Mouse (Mus musculus) ES-Bruce4 (cell line): ENCODE data around the gene Glycam1. TPM values are rescaled to one million over a fixed set of nuclear protein-coding genes. Genes with fewer than 3 reads are reported as not detected.

Experiments
- H3K27ac ChIP-seq: 2 replicates; pipeline ENCODE4 v1.5.1; 2012; ENCODE audit warnings: low read length, inconsistent platforms; ENCODE audit not compliant: insufficient read depth
- H3K27me3 ChIP-seq: 2 replicates; pipeline ENCODE4 v1.6.1; 2012; ENCODE audit warnings: mild to moderate bottlenecking, low read length, inconsistent platforms; ENCODE audit not compliant: control insufficient read depth, poor library complexity, insufficient read depth, severe bottlenecking
- H3K36me3 ChIP-seq: 2 replicates; pipeline ENCODE4 v1.6.1; 2012; ENCODE audit warnings: inconsistent platforms, mild to moderate bottlenecking, low read length, moderate library complexity; ENCODE audit not compliant: control insufficient read depth, poor library complexity, insufficient read depth, severe bottlenecking
- H3K4me1 ChIP-seq: one replicate; pipeline ENCODE4 v1.8.1; 2011; ENCODE audit warnings: low read length; ENCODE audit not compliant: control insufficient read depth, insufficient read depth
- H3K4me3 ChIP-seq: 2 replicates; pipeline ENCODE4 v1.5.1; 2011; ENCODE audit warnings: low read depth, mild to moderate bottlenecking, low read length
- H3K9ac ChIP-seq: 2 replicates; pipeline ENCODE4 v1.6.1; 2012; ENCODE audit warnings: low read depth, mild to moderate bottlenecking, inconsistent platforms; ENCODE audit not compliant: poor library complexity, severe bottlenecking
- H3K9me3 ChIP-seq: replicated peaks from 2 replicates; pipeline ENCODE4 v1.6.1; 2012; ENCODE audit warnings: mild to moderate bottlenecking, low read length, inconsistent platforms; ENCODE audit not compliant: control insufficient read depth, poor library complexity, insufficient read depth, severe bottlenecking
- CTCF ChIP-seq: IDR thresholded peaks from one replicate; pipeline ENCODE4 v1.8.1; 2011; ENCODE audit warnings: low read depth, low read length
- EP300 ChIP-seq: IDR thresholded peaks from 2 replicates; pipeline ENCODE4 v1.6.1; 2011; ENCODE audit warnings: low read depth, low read length; ENCODE audit not compliant: insufficient read depth
- POLR2A ChIP-seq: IDR thresholded peaks from one replicate; pipeline ENCODE4 v1.8.1; 2011; ENCODE audit warnings: low read length; ENCODE audit not compliant: insufficient read depth
- polyA plus RNA-seq: library from polyadenylated mRNA; stranded (reverse); fragments of >200 nt; gene quantifications from 2 replicates; pipeline ENCODE4 v1.2.4, GENCODE M21; 2011; ENCODE audit warnings: low read depth; ENCODE audit not compliant: missing spikeins, insufficient read depth, insufficient read length

The Glycam1 gene
- polyA plus RNA-seq, 1 experiment = not detected

DNA sequence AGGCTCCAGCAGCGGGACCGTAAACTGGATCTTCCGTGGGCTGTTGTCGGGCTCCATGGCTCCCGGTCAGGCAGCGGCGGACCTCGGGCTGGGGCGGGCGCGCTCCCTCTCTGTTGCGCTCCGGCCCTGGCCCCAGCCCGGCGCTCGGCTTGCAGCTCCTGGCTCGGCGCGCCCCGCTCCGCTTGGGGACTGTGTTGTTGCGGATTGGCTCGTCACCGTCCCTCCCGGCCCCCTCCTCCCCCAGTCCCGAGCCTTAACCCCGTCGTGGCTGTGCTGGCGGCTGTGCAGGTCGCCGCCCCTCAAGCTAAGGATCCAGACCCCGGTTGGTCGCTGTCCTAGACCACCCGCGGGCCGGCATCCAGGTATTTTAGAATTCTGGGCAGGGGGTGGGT, 27.1 kb downstream of the Glycam1 start, which contains the start of gene Ppp1r1a:
Gene Ppp1r1a (minus strand): TSS at position 182 of the 392 bp plus-strand sequence.
- Histone ChIP-seq H3K36me3 (no peaks in the 10 kb centered on the region), H3K27ac (no peak within 1 kb of the TSS), H3K9ac (peak within 1 kb of the TSS; percentile 50), H3K27me3 (no peaks in the 10 kb centered on the region), H3K9me3 (no peaks in the 10 kb centered on the region), H3K4me1 (no peaks in the 10 kb centered on the region), H3K4me3 (peak within 1 kb of the TSS; percentile 71)
- TF ChIP-seq POLR2A (no peak), CTCF (no peak), EP300 (no peak)

DNA sequence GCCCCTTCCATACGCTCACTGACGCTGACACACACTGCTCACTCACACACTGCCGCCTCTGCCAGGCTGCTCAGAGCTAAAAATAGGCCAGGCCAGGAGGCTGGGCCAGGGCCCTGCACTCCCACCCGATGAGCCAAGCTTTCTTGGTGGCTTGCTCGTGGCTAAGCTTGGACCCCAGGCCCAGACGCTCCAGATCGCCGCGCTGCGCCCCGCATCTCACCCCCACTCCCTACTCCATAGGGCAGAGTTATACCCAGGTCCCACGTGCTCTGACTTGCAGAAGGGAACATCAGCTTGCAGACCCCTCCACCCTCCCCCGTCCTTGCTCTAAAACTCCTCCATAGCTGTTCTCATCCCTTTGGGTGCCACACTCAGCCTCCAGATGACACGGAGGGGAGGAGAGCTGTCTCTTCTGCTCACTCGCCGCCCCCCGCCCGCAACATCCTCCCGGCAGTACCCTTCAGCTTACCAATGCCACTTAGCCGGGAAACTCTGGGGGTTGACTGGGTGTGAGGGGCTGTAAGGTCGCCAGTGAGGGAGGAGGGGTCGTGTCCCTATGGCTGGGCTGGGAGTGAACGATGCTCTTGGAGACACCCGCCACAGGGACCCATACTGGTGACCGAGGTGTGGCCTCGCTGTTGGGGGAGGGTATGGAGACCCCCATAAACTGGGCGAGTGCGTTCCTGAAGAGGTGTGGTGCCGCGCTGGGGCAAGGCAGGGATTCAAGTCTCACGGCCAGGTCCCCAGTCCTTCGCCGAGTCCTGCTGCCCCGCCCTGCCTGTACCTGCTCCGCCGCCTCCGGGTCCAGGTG, 27.7 kb downstream of the Glycam1 start:
- TF ChIP-seq POLR2A (no peak), EP300 (no peak), CTCF (no peak)
- H3K36me3 ChIP-seq = no peaks in the 10 kb centered on the region
- H3K4me3 ChIP-seq = peak overlapping the region; percentile 71
- H3K27me3 ChIP-seq = no peaks in the 10 kb centered on the region
- H3K9ac ChIP-seq = peak overlapping the region; percentile 50
- H3K27ac ChIP-seq = no peak overlapping the region
- no peaks in the 10 kb centered on the region for H3K4me1 ChIP-seq
- H3K9me3 ChIP-seq = no peaks in the 10 kb centered on the region

- Histone ChIP-seq H3K9me3 (no peaks in the 10 kb centered on the region), H3K27me3 (no peaks in the 10 kb centered on the region), H3K36me3 (no peaks in the 10 kb centered on the region), H3K4me1 (no peaks in the 10 kb centered on the region), H3K27ac (no peak overlapping the region), H3K9ac (peak overlapping the region; percentile 50; the same call in 1 of the 2 replicates), H3K4me3 (no peak overlapping the region)
- TF ChIP-seq CTCF = no peak
- no peak for TF ChIP-seq EP300
- no peak for TF ChIP-seq POLR2A
These were observed 28.4 kb downstream of the Glycam1 start for GRCm38 (mm10) chr15:103536456-103536855.

DNA sequence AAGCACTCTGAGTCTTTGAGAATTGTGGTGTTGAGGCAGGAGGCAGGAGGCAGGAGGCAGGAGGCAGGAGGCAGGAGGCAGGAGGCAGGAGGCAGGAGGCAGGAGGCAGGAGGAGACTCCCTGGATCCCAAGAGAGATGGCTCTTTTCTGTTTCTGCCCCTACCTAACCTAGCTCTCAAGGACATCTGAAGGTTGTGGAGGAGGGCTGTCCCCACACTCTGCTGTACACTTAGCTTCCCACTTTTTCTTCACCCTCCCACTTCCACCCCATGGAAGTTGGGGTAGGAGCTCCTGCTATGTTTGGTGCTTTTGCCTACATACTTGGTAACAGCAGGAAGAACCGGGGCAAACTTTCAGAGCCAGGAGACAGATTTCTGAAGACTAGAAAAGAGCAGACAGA, 29.1 kb downstream of the Glycam1 start:
- Histone ChIP-seq H3K9me3 (no peaks in the 10 kb centered on the region), H3K4me1 (no peaks in the 10 kb centered on the region), H3K36me3 (no peaks in the 10 kb centered on the region), H3K9ac (no peak overlapping the region), H3K4me3 (no peak overlapping the region), H3K27me3 (no peaks in the 10 kb centered on the region), H3K27ac (no peak overlapping the region)
- TF ChIP-seq EP300 (no peak), CTCF (no peak), POLR2A (no peak)

DNA sequence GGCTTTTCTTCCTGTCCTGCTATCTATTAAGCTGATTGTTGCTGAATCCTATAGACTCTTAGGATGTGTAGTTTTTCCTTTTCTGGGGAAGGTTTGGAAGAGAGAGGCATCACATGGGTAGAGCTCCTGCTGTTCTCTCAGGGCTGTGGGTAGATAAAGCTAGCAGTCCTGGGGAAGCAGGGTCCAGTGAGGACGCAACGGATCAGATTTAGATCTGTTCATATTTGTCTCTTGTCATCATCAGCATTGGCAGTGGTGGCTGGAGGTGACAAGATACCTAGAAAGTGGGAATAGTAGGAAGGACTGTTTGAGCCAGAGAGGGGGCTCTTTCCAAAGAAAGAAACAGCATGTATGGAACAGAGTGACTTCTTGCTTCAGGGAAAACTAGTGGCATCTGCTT, 29.9 kb downstream of the Glycam1 start:
- H3K36me3 ChIP-seq = no peaks in the 10 kb centered on the region
- H3K4me1 ChIP-seq = no peaks in the 10 kb centered on the region
- no peak overlapping the region for H3K9ac ChIP-seq
- no peaks in the 10 kb centered on the region for H3K9me3 ChIP-seq
- TF ChIP-seq POLR2A (no peak), EP300 (no peak), CTCF (no peak)
- no peak overlapping the region for H3K4me3 ChIP-seq
- H3K27me3 ChIP-seq = no peaks in the 10 kb centered on the region
- H3K27ac ChIP-seq = no peak overlapping the region

DNA sequence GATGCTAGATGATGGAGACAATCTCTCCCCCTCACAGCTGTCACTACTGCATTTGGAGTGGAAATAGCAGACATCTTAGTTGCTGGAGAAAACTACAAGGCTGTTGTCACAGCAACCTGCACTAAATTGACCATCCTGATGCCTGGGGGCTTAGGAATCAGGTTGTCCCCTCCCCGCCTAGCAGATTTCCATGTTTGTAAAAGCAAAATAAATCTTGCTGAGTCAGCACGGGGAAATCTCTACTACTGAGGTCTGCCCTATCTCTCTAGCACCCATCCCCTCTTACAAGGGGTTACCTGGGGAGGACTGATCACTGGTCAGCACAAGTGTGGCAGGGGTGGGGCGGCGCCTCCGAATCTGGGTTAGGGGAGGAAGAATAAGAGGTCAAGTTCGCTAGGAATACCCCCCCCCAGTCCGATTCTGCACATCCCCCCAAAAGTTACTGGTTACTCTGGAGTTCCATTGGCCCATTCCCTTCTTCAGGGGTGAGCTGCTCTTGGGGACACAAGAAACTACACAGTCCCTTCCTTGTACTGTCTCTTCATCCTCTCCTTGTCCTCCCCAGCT, 30.7 kb downstream of the Glycam1 start:
- no peak overlapping the region for H3K9ac ChIP-seq
- H3K36me3 ChIP-seq = no peaks in the 10 kb centered on the region
- TF ChIP-seq POLR2A = no peak
- TF ChIP-seq EP300 = no peak
- TF ChIP-seq CTCF = no peak
- no peaks in the 10 kb centered on the region for H3K27me3 ChIP-seq
- no peak overlapping the region for H3K27ac ChIP-seq
- H3K9me3 ChIP-seq = no peaks in the 10 kb centered on the region
- H3K4me1 ChIP-seq = no peaks in the 10 kb centered on the region
- no peak overlapping the region for H3K4me3 ChIP-seq
